Mouse (Mus musculus): ENCODE data around the gene Tcp10a. TPM values are rescaled to one million over a fixed set of nuclear protein-coding genes. Genes with fewer than 3 reads are reported as not detected.
"Not testable (repeated sequence)": the region's sequence is repeated elsewhere in the genome, so short reads cannot be mapped to it uniquely, and the experiment has no call there.

The Tcp10a gene
- polyA plus RNA-seq (2016; fragmentation: Nextera tagmentation; extraction: Ambion mirVana), result not detected in 2 replicates

- H3K27ac ChIP-seq (ENCODE audit: poor library complexity, severe bottlenecking); ATAC-seq (ENCODE audit: insufficient number of reproducible peaks, low FRiP score); H3K9ac ChIP-seq; H3K4me2 ChIP-seq; H3K36me3 ChIP-seq; H3K27me3 ChIP-seq (replicated peaks); H3K4me3 ChIP-seq; H3K9me3 ChIP-seq (replicated peaks); H3K4me1 ChIP-seq (replicated peaks): not testable (repeated sequence)
- WGBS, result 91% methylated on average over 5 of the region's 5 CpGs
Measured at GRCm38 (mm10) chr17:7324346-7324745, at the start of gene Tcp10a. TSS of gene Tcp10a (plus strand) at chr17:7324646.

GRCm38 (mm10) chr17:7278702-7279242, 45.7 kb upstream of the Tcp10a start:
- ATAC-seq (ENCODE audit: insufficient number of reproducible peaks, low FRiP score), result no peak
- H3K36me3 ChIP-seq, result peaks cover 65% of the 10 kb centered on the region
- no peak overlapping the region for H3K4me2 ChIP-seq
- peaks cover 39% of the 10 kb centered on the region for H3K4me1 ChIP-seq (replicated peaks)
- no peak overlapping the region for H3K27ac ChIP-seq (ENCODE audit: poor library complexity, severe bottlenecking)
- no peaks in the 10 kb centered on the region for H3K9me3 ChIP-seq (replicated peaks)
- H3K27me3 ChIP-seq (replicated peaks), result no peaks in the 10 kb centered on the region
- H3K9ac ChIP-seq, result no peak overlapping the region
- no peak overlapping the region for H3K4me3 ChIP-seq
- 86% methylated on average over 15 of the region's 15 CpGs for WGBS

- ATAC-seq (ENCODE audit: insufficient number of reproducible peaks, low FRiP score), result no peak
- WGBS, result 86% methylated on average over 9 of the region's 9 CpGs
- Histone ChIP-seq H3K27me3 (replicated peaks) (no peaks in the 10 kb centered on the region), H3K4me1 (replicated peaks) (peaks cover 40% of the 10 kb centered on the region), H3K36me3 (peaks cover 65% of the 10 kb centered on the region), H3K9me3 (replicated peaks) (no peaks in the 10 kb centered on the region), H3K9ac (no peak overlapping the region), H3K27ac (ENCODE audit: poor library complexity, severe bottlenecking) (no peak overlapping the region), H3K4me2 (no peak overlapping the region), H3K4me3 (no peak overlapping the region)
Measured at GRCm38 (mm10) chr17:7279251-7279650, 45.2 kb upstream of the Tcp10a start.

- 0 out of 2 replicates have a peak overlapping the region, but pooled peaks have one; percentile 27 for H3K9ac ChIP-seq
- peaks cover 68% of the 10 kb centered on the region for H3K4me1 ChIP-seq (replicated peaks)
- H3K27ac ChIP-seq (ENCODE audit: poor library complexity, severe bottlenecking), result peak overlapping the region; percentile 97
- WGBS, result 15% methylated on average over 8 of the region's 8 CpGs
- H3K36me3 ChIP-seq, result peaks cover 54% of the 10 kb centered on the region
- 0 out of 2 replicates have a peak overlapping the region, but pooled peaks have one; percentile 32 for H3K4me2 ChIP-seq
- H3K9me3 ChIP-seq (replicated peaks), result no peaks in the 10 kb centered on the region
- ATAC-seq (ENCODE audit: insufficient number of reproducible peaks, low FRiP score), result peak; percentile 71
- no peak overlapping the region for H3K4me3 ChIP-seq
- no peaks in the 10 kb centered on the region for H3K27me3 ChIP-seq (replicated peaks)
Measured at GRCm38 (mm10) chr17:7284297-7284910, 40.0 kb upstream of the Tcp10a start.

GRCm38 (mm10) chr17:7285292-7285691, 39.2 kb upstream of the Tcp10a start:
- H3K27ac ChIP-seq (ENCODE audit: poor library complexity, severe bottlenecking), result peak overlapping the region; percentile 97
- no peak overlapping the region for H3K9ac ChIP-seq

GRCm38 (mm10) chr17:7286422-7287050, 37.9 kb upstream of the Tcp10a start:
- WGBS, result 77% methylated on average over 12 of the region's 12 CpGs
- peaks cover 60% of the 10 kb centered on the region for H3K36me3 ChIP-seq
- H3K9ac ChIP-seq, result no peak overlapping the region
- no peaks in the 10 kb centered on the region for H3K9me3 ChIP-seq (replicated peaks)
- H3K4me2 ChIP-seq, result no peak overlapping the region
- no peak for ATAC-seq (ENCODE audit: insufficient number of reproducible peaks, low FRiP score)
- peak overlapping the region; percentile 97 for H3K27ac ChIP-seq (ENCODE audit: poor library complexity, severe bottlenecking)
- H3K4me3 ChIP-seq, result no peak overlapping the region
- H3K27me3 ChIP-seq (replicated peaks), result no peaks in the 10 kb centered on the region
- peaks cover 68% of the 10 kb centered on the region for H3K4me1 ChIP-seq (replicated peaks)

More at GRCm38 (mm10) chr17:7285292-7285691, 39.2 kb upstream of the Tcp10a start:
- Histone ChIP-seq H3K9me3 (replicated peaks) (no peaks in the 10 kb centered on the region), H3K4me3 (no peak overlapping the region), H3K4me2 (no peak overlapping the region), H3K36me3 (peaks cover 54% of the 10 kb centered on the region), H3K4me1 (replicated peaks) (peaks cover 68% of the 10 kb centered on the region), H3K27me3 (replicated peaks) (no peaks in the 10 kb centered on the region)
- no peak for ATAC-seq (ENCODE audit: insufficient number of reproducible peaks, low FRiP score)
- WGBS, result 47% methylated on average over 12 of the region's 12 CpGs

- Histone ChIP-seq H3K36me3 (peaks cover 92% of the 10 kb centered on the region), H3K27me3 (replicated peaks) (no peaks in the 10 kb centered on the region), H3K9ac (no peak overlapping the region), H3K4me2 (no peak overlapping the region), H3K4me1 (replicated peaks) (peaks cover 38% of the 10 kb centered on the region), H3K4me3 (no peak overlapping the region), H3K9me3 (replicated peaks) (no peaks in the 10 kb centered on the region), H3K27ac (ENCODE audit: poor library complexity, severe bottlenecking) (no peak overlapping the region)
- no peak for ATAC-seq (ENCODE audit: insufficient number of reproducible peaks, low FRiP score)
- 70% methylated on average over 11 of the region's 11 CpGs for WGBS
Measured at GRCm38 (mm10) chr17:7292012-7292684, 32.3 kb upstream of the Tcp10a start.

GRCm38 (mm10) chr17:7306278-7307196, 17.9 kb upstream of the Tcp10a start:
- not testable (repeated sequence) for H3K4me3 ChIP-seq; H3K27ac ChIP-seq (ENCODE audit: poor library complexity, severe bottlenecking); H3K27me3 ChIP-seq (replicated peaks); H3K4me2 ChIP-seq; H3K9me3 ChIP-seq (replicated peaks); H3K9ac ChIP-seq; H3K36me3 ChIP-seq; H3K4me1 ChIP-seq (replicated peaks)
- 51% methylated on average over 8 of the region's 8 CpGs for WGBS
- ATAC-seq (ENCODE audit: insufficient number of reproducible peaks, low FRiP score), result peak; percentile 26; the same call in 1 of the 2 replicates

GRCm38 (mm10) chr17:7315693-7316382, 8.6 kb upstream of the Tcp10a start:
- ATAC-seq (ENCODE audit: insufficient number of reproducible peaks, low FRiP score); H3K27me3 ChIP-seq (replicated peaks); H3K4me3 ChIP-seq; H3K36me3 ChIP-seq; H3K27ac ChIP-seq (ENCODE audit: poor library complexity, severe bottlenecking); H3K4me1 ChIP-seq (replicated peaks); H3K4me2 ChIP-seq; H3K9ac ChIP-seq; H3K9me3 ChIP-seq (replicated peaks): not testable (repeated sequence)
- WGBS, result 60% methylated on average over 7 of the region's 8 CpGs

GRCm38 (mm10) chr17:7319789-7320188, 4.7 kb upstream of the Tcp10a start:
- not testable (repeated sequence) for H3K4me1 ChIP-seq (replicated peaks); H3K27me3 ChIP-seq (replicated peaks); H3K4me2 ChIP-seq; ATAC-seq (ENCODE audit: insufficient number of reproducible peaks, low FRiP score); H3K36me3 ChIP-seq; H3K27ac ChIP-seq (ENCODE audit: poor library complexity, severe bottlenecking); H3K9ac ChIP-seq; H3K4me3 ChIP-seq; H3K9me3 ChIP-seq (replicated peaks)
- 69% methylated on average over 6 of the region's 6 CpGs for WGBS

Data from heart, embryonic 12.5 days (tissue).